Mouse (Mus musculus): ENCODE data around the gene Micu2. TPM values are rescaled to one million over a fixed set of nuclear protein-coding genes. Genes with fewer than 3 reads are reported as not detected.

The Micu2 gene
- polyA plus RNA-seq, 1 experiment from 2014 or later: 98.2 TPM

Other genes starting within 250 kb of the Micu2 start
- gene Lats2, start 240.9 kb downstream of the Micu2 start, polyA plus RNA-seq (2016; fragmentation: Nextera tagmentation; extraction: Ambion mirVana): 29.6 and 30.6 TPM in 2 replicates
- gene Sap18, start 201.1 kb downstream of the Micu2 start, polyA plus RNA-seq (2016; fragmentation: Nextera tagmentation; extraction: Ambion mirVana): 26.0 and 27.8 TPM in 2 replicates
- gene Ska3, start 173.1 kb downstream of the Micu2 start, polyA plus RNA-seq (2016; fragmentation: Nextera tagmentation; extraction: Ambion mirVana): 56.7 and 57.3 TPM in 2 replicates
- 135 and 136 TPM in 2 replicates for gene Mrpl57, start 173.0 kb downstream of the Micu2 start, polyA plus RNA-seq (2016; fragmentation: Nextera tagmentation; extraction: Ambion mirVana)
- gene Zdhhc20, start 109.0 kb downstream of the Micu2 start, polyA plus RNA-seq (2016; fragmentation: Nextera tagmentation; extraction: Ambion mirVana): 78.4 and 81.2 TPM in 2 replicates
- 12.4 and 14.7 TPM in 2 replicates for gene Fgf9, start 71.3 kb upstream of the Micu2 start, polyA plus RNA-seq (2016; fragmentation: Nextera tagmentation; extraction: Ambion mirVana)

Data from limb, embryonic 12.5 days (tissue).